Mouse (Mus musculus): ENCODE data around the gene Kctd13. TPM values are rescaled to one million over a fixed set of nuclear protein-coding genes. Genes with fewer than 3 reads are reported as not detected.
"Not testable (repeated sequence)": the region's sequence is repeated elsewhere in the genome, so short reads cannot be mapped to it uniquely, and the experiment has no call there.

The Kctd13 gene
- 10 to 100 TPM; 18.4 to 23.0 TPM for total RNA-seq (2021)
- long read RNA-seq, experiment 1, transcript Kctd13-201 (6 exons, 1,676 nt): major isoform, 62 of 66 reads
- long read RNA-seq, experiment 1, partial matches to known transcripts: 1 of 66 reads
- long read RNA-seq, experiment 1, other reads (novel, unspliced or antisense): 2 of 66 reads
- long read RNA-seq, experiment 2, transcript Kctd13-201 (6 exons, 1,676 nt): major isoform, 27 of 30 reads
- long read RNA-seq, experiment 2, partial matches to known transcripts: 2 of 30 reads
- long read RNA-seq, experiment 2, other reads (novel, unspliced or antisense): 1 of 30 reads

GRCm38 (mm10) chr7:126928384-126929037, at the start of gene Kctd13:
Gene Kctd13 (plus strand): TSS chr7:126928879.
- peak; percentile 96 for DNase-seq

GRCm38 (mm10) chr7:126881040-126881439, 47.6 kb upstream of the Kctd13 start:
- no peak for DNase-seq

GRCm38 (mm10) chr7:126883731-126884181, 44.9 kb upstream of the Kctd13 start:
- DNase-seq: peak; percentile 40

GRCm38 (mm10) chr7:126884286-126885164, 44.2 kb upstream of the Kctd13 start, which contains the start of gene Taok2:
Gene Taok2 (minus strand): TSS chr7:126884703.
- peak; percentile 98 for DNase-seq

- DNase-seq: no peak
Observed at GRCm38 (mm10) chr7:126887281-126887680, 41.4 kb upstream of the Kctd13 start.

- DNase-seq: no peak
Observed at GRCm38 (mm10) chr7:126888852-126889251, 39.8 kb upstream of the Kctd13 start.

- no peak for DNase-seq
Observed at GRCm38 (mm10) chr7:126896912-126897311, 31.8 kb upstream of the Kctd13 start.

- DNase-seq: no peak
Observed at GRCm38 (mm10) chr7:126897390-126898101, 31.1 kb upstream of the Kctd13 start.

- DNase-seq: peak; percentile 99
Observed at GRCm38 (mm10) chr7:126898102-126898990, 30.3 kb upstream of the Kctd13 start.

- DNase-seq: not testable (repeated sequence)
Observed at GRCm38 (mm10) chr7:126899781-126900180, 28.9 kb upstream of the Kctd13 start.

- no peak for DNase-seq
Observed at GRCm38 (mm10) chr7:126905590-126905989, 23.1 kb upstream of the Kctd13 start.

GRCm38 (mm10) chr7:126914844-126915243, 13.8 kb upstream of the Kctd13 start:
- no peak for DNase-seq

- not testable (repeated sequence) for DNase-seq
Observed at GRCm38 (mm10) chr7:126918356-126918755, 10.3 kb upstream of the Kctd13 start.

GRCm38 (mm10) chr7:126919973-126920372, 8.7 kb upstream of the Kctd13 start:
- DNase-seq: peak; percentile 39

- no peak for DNase-seq
Observed at GRCm38 (mm10) chr7:126921563-126921962, 7.1 kb upstream of the Kctd13 start.

GRCm38 (mm10) chr7:126922624-126923060, 6.0 kb upstream of the Kctd13 start, which contains the start of gene Tmem219:
Gene Tmem219 (minus strand): TSS chr7:126922917.
- DNase-seq: peak; percentile 59

- no peak for DNase-seq
Observed at GRCm38 (mm10) chr7:126923999-126924398, 4.7 kb upstream of the Kctd13 start.

GRCm38 (mm10) chr7:126926299-126926698, 2.4 kb upstream of the Kctd13 start:
- no peak for DNase-seq

- peak; percentile 55 for DNase-seq
Observed at GRCm38 (mm10) chr7:126929046-126929445, 367 bp downstream of the Kctd13 start.

GRCm38 (mm10) chr7:126932652-126933051, 4.0 kb downstream of the Kctd13 start:
- DNase-seq: no peak

- no peak for DNase-seq
Observed at GRCm38 (mm10) chr7:126941171-126941570, 12.5 kb downstream of the Kctd13 start.
